Mouse (Mus musculus) CD4-positive naive resting alpha-beta T cell, adult 76 days (primary cell): ENCODE data around the gene Tprn. TPM values are rescaled to one million over a fixed set of nuclear protein-coding genes. Genes with fewer than 3 reads are reported as not detected.

Experiments
- total RNA-seq: library from RNA; stranded (reverse); gene quantifications from one replicate; pipeline ENCODE4 v1.2.4, GENCODE M21; 2023

Tprn gene
- total RNA-seq: 19.1 TPM

DNA sequence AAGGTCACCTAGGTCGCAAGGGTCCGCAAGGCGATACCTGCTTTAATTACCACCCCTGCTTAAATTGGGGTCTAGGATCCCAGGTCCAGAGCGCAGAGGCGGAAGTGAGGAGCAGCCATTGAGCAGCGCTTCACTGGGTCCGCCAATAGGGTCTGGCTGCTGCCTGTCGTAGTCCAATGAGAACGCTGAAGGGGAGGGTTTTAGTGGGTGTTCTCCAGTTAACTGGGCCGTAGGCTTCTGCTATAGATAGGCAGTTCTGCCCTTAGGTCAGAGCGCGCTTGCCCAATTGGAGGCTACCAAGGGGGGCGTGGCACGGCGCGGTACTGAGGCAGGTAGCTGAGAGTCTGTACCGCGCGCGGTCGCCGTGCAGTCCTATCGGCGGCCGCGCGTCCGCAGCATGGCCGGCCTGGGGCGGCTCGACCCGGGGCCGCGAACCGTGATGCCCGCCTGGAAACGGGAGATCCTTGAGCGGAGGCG is at the start of gene Tprn:
TSS of gene Tprn (plus strand) at position 328 of the 477 bp plus-strand sequence.

DNA sequence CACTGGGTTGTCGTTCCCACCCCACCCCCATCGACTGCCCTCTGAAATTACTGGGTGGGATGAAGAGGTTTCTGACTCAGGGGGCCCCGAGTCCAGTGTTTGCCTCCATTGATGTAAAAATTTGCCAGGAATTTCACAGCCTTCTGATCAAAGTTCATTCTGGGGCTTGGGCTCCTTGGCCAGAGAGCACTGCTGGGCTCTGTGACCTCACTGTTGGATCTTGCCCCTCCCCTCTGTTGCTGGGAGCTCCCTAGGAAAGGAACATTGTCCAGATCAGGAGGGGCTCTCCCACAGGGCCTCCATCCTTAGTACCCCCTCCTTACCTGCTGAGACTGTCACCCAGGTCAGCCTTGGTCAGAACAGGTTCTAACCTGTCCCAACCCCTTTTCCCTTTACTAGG is 48.0 kb upstream of the Tprn start, which contains the start of gene Stpg3:
TSS of gene Stpg3 (minus strand) at position 194 of the 400 bp plus-strand sequence.

DNA sequence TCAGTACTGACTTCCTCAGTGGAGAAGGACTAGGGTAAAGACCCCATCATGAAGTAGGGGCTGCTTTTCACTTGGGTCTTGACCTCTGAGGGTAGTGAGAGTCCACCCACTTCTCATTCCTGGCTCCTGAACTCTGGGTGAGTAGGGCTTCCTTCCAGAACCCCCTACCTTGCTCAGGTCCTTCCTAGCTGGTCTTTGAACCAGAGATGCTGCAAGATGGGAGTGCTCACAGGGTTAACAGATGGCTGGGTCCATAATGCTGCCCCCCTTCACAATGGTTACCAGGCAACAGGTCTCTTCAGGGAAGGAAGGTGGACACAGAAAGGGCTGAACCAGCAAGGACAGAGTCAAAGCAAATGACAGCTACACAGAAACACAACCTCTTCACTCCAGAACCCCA is 44.0 kb upstream of the Tprn start, which contains the start of gene Fam166a:
TSS of gene Fam166a (plus strand) at position 301 of the 400 bp plus-strand sequence.

DNA sequence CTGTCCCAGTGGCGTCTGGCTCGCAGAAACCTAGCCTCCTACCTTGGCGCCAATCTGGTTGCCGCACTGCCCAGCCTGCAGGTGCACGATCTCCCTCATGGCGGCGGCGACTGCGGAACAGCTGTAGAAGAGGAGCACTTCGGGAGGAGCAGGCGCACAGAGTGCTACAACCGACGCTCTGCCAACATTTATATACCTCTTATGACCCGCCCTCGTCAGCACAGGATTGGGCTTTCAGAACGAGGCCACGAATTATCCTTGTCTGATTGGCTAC is 38.0 kb upstream of the Tprn start, which contains the start of gene Tubb4b:
TSS of gene Tubb4b (minus strand) at position 211 of the 274 bp plus-strand sequence.

DNA sequence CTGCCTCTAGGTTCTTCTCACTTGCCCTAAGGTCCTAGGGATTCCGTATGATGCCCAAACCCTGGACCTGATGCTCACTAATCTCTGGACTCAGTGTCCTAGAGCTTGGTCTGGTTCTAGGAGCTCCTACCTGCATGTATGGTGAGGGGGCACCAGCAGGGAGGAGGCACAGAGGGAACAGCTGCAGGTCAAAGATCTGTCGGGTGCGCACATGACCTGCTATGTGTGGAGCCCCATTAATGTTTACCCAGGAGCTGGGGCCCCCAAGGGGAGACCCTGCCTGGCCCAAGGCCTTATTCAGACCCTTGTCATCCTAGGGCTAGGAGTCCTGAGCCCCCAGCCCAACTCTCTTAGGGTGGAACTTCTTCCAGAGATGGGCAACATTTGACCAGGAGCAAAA is 28.4 kb upstream of the Tprn start, which contains the start of gene Slc34a3:
TSS of gene Slc34a3 (minus strand) at position 315 of the 400 bp plus-strand sequence.

DNA sequence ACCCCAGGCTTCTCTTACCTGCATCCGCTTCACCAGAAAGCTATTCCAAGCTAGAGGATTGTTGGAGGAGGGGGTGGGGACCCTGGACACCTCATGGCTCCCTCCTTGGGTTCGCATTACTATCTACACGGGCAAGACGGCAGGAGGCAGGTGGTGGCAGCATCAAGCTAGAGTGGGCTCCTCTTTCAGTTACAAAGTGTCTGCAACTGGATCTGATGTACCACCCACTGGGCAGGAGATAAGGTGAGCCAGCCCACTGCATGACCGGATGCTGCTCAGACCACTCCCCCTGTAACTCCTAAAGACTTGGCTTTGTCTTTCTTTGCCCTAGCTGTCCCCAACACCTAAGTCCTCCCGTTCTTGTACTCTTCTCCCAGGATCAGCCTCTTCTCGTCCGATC is 25.8 kb upstream of the Tprn start, which contains the start of gene Rnf224:
TSS of gene Rnf224 (minus strand) at position 174 of the 400 bp plus-strand sequence.

DNA sequence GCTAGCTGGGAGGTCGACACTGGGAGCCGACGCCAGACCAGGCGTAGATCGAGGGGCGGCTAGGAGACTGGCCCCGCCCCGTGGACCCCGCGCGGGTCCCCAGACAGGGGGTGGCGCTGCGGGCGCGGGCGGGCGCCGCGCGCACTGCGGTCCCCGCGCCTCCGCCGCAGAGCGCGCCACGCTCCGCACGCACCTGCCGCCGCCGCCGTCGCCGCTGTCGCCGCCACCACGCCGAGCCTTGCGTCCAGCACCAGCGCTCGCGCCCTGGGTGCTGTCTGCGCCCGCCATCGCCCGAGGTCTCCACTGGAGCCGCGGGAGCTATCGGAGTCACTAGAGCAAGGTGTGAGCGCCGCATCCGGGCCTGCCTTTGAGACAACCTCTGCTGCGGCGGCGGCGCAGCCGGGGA is 20.3 kb upstream of the Tprn start, which contains the start of the genes Rnf208 and Cysrt1:
TSS of gene Rnf208 (plus strand) at position 155 of the 406 bp plus-strand sequence.
TSS of gene Cysrt1 (minus strand) at position 352 of the 406 bp plus-strand sequence.

DNA sequence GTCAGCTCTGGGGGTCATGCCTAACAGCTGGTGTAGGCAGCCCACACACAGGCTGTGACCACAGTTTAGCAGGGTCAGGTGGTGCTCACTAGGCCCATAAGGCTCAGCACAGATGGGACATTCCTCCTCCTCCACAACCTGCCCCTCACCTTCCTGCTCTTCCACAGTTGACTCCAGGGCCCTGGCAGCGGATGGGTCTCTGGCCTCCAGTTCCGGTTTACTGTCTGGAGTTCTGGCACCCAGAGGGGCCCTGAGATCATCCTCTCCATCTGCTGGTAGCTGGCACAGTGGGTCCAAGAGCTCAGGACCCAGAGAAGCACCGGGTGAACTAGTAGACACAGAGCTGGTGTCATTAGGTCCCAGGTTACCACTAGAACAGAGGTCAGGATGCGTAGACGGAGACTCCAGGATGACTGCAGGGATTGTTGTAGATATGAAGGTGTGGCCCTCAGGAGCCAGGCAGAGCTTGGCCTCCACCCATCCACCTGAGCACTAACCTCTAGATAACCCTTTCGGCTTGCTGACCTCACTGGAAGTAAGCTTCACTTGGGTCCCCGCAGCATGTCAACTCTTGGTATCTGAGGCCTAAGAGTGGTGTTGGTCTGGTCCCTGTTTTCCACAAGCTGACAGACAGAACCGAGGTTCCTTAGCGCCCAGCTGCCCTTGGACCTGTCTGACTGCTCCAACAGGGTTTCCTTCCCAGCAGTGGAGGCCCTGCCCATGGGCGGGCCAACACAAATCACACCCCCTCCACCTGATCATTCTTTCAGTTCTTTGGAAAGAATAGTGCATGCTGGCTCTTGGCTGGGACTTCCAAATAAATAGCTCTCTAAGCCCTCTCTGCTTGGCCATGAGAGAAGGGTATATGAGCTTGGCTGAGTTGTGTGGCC is 16.0 kb upstream of the Tprn start, which contains the start of gene AL732309.1:
TSS of gene AL732309.1 (minus strand) at position 681 of the 890 bp plus-strand sequence.

DNA sequence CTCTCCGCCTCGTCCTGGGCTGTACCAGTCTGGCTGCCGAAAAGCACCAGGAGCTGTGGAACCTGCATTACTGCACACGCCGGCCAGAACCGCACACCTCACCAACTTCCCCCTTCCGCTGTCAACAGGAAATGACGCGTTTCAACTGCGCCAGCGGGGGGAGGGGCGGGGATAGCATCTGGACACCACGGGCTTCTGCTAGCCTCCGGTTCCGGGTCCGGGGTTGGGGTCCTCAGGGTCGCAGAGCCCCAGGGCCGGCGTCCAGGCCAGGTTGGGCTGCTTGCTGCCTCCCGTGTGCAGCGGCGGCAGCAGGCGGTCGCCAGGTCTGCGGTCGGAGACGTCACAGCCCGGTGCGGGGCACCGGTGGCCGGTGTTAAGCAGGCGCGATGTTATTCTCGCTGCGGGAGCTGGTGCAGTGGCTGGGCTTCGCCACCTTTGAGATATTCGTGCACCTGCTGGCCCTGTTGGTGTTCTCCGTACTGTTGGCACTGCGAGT is 7.1 kb upstream of the Tprn start, which contains the start of gene Tmem203:
TSS of gene Tmem203 (plus strand) at position 156 of the 496 bp plus-strand sequence.

DNA sequence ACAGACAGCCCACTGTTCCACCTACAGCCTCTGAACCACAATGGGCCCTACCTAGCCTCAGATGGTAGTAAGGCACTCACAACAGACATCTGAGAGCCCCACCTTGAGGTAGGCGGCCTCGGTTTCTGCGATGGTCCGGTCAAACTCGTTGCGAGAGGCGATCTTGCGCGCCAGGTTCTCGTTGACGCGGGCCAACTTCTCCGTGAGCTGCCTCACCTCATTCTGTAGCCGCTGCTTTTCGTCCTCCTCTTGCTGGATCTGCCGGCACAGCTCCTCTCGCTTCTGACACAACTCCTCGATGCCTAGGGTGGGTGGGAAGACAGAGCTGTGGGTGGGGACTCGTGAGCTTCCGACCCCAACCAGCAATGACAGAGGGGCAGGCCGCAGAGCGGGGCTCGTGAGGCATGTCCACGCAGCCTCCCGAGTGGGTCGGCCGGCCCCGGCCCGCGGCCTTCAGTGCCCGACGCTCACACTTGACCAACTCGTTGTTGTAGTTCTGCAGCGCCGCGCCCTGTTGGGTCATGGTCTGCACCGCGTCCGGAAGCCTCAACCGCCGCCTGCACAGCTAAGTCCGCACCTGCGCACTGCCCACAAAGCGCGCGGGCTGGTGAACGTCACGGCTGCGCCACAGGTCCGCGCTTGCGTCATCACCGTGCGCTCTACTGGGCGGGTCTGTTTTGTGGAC is 9.6 kb downstream of the Tprn start, which contains the start of the genes Ssna1 and Anapc2:
TSS of gene Ssna1 (minus strand) at position 612 of the 685 bp plus-strand sequence.
TSS of gene Anapc2 (plus strand) at position 652 of the 685 bp plus-strand sequence.

DNA sequence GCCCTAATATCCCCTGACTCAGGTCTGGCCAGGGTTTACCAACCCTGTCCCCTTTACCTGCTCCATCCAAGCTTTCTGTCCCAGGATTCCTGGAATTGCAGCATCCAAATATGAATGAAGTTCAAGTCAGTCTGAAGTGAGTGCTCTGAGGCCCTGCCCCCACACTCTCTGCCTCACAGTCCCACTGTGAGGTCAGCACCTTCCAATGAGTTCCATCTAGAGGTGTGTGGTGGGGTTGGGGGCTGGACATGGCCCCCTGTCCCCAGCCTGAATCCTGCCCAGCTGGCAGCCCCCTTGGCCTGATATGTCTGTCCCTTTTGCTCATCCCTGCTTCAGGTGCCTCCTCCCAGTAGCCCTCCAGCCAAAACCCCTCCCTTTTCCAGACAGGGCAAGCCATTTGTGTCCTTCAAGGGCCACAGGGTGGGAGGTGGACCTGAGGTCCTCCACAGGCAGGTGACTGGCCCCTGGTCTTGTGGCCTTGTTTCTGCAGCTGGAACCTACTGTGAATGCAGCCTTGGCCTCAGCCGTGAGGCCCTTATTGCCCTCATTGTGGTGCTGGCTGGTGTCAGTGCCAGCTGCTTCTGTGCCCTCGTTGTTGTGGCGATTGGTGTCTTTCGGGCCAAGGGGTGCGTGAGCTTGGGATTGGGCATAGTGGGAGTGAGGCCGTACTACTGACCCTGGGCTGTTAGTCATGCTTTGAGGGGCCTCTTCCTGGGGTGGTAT is 25.7 kb downstream of the Tprn start, which contains the start of gene Tmem210:
TSS of gene Tmem210 (plus strand) at position 219 of the 723 bp plus-strand sequence.

DNA sequence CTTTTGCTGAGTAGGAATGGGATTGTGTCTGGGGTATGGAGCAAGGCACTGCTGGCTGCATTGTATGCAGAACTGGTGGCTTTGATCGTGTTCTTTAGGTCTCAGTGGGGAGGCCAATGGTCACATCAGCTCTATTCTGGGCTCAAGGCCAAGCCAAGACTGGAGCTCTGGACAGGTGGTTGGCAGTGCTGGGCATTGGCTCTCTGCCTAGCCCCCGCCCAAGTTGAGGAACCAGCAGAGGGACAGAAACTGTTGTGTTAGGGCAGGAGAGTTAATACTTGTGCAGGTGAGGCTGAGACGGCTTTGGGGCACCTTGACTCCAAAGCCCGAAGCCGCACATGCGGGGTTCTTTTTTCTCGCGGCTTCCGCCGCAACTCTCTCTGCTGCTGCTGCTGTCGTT is 27.2 kb downstream of the Tprn start, which contains the start of gene Lrrc26:
TSS of gene Lrrc26 (plus strand) at position 265 of the 400 bp plus-strand sequence.

DNA sequence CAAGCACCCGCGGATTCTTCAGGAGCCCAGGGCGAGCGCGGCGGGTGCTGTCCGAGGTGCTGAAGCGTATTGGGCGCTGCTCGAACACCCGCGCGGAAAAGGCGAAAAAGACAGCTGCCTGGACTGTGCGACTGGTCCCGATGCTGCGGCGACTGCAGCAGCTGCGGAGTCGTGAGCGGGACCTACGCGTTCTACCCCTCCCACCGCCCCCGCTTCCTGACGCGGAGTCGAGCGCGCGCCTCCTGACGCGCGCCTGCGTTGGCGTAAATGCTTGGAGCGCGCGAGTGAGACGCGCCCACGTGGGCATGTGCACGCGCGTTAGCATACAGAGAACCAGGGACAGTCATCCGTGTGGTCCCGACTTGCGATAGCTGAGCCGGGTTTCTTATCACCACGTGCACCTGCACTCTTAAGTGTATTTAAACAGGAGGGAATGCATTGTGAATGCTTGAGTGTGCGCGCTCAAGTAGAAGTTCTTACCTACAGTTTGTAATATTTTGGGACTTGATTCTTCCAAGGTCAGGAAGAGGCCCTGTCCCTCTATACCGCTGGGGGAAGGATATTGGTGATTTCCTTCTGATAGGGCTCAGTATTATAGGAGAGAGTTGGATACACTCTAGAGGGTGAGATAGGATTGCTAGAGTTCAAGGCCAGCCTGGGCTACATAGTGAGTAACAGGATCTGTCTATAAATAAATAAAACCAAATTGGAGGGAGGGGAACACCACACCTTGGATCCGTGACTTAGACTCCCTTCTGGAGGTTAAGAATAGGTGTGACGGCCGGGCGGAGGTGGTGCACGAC is 56.8 kb downstream of the Tprn start, which contains the start of gene Grin1:
TSS of gene Grin1 (minus strand) at position 217 of the 803 bp plus-strand sequence.

Other genes starting within 250 kb of the Tprn start
- gene Nsmf, start 208.3 kb upstream of the Tprn start, total RNA-seq: 29.2 TPM
- not detected for gene Entpd8, start 182.3 kb upstream of the Tprn start, total RNA-seq
- not detected for gene Noxa1, start 167.5 kb upstream of the Tprn start, total RNA-seq
- gene Nrarp, start 81.9 kb upstream of the Tprn start, total RNA-seq: 7.0 TPM
- gene Tor4a, start 65.7 kb upstream of the Tprn start, total RNA-seq: 14.4 TPM
- 53.8 TPM for gene Nelfb, start 51.1 kb upstream of the Tprn start, total RNA-seq
- gene Stpg3, start 48.0 kb upstream of the Tprn start, total RNA-seq: not detected
- gene Fam166a, start 43.9 kb upstream of the Tprn start, total RNA-seq: not detected
- 103 TPM for gene Tubb4b, start 37.9 kb upstream of the Tprn start, total RNA-seq
- gene Slc34a3, start 28.3 kb upstream of the Tprn start, total RNA-seq: not detected
- not detected for gene Rnf224, start 25.8 kb upstream of the Tprn start, total RNA-seq
- 0.50 TPM for gene Rnf208, start 20.4 kb upstream of the Tprn start, total RNA-seq
- gene Cysrt1, start 20.2 kb upstream of the Tprn start, total RNA-seq: not detected
- 12.5 TPM for gene AL732309.1, start 15.8 kb upstream of the Tprn start, total RNA-seq
- gene Tmem203, start 7.2 kb upstream of the Tprn start, total RNA-seq: 19.2 TPM
- gene Ssna1, start 9.8 kb downstream of the Tprn start, total RNA-seq: 29.1 TPM
- 100 TPM for gene Anapc2, start 9.9 kb downstream of the Tprn start, total RNA-seq
- not detected for gene Tmem210, start 25.5 kb downstream of the Tprn start, total RNA-seq
- not detected for gene Lrrc26, start 27.3 kb downstream of the Tprn start, total RNA-seq
- not detected for gene Grin1, start 56.6 kb downstream of the Tprn start, total RNA-seq
- 44.3 TPM for gene Man1b1, start 69.7 kb downstream of the Tprn start, total RNA-seq
- gene Dpp7, start 93.7 kb downstream of the Tprn start, total RNA-seq: 16.8 TPM
- 5.7 TPM for gene Uap1l1, start 103.1 kb downstream of the Tprn start, total RNA-seq
- 1.1 TPM for gene Sapcd2, start 109.7 kb downstream of the Tprn start, total RNA-seq
- not detected for gene Entpd2, start 133.3 kb downstream of the Tprn start, total RNA-seq
- 2.2 TPM for gene Npdc1, start 136.7 kb downstream of the Tprn start, total RNA-seq
- gene Fut7, start 160.6 kb downstream of the Tprn start, total RNA-seq: 0.67 TPM
- gene Abca2, start 166.1 kb downstream of the Tprn start, total RNA-seq: 67.3 TPM
- gene Clic3, start 194.2 kb downstream of the Tprn start, total RNA-seq: not detected
- 74.0 TPM for gene Paxx, start 198.5 kb downstream of the Tprn start, total RNA-seq
- not detected for gene Ptgds, start 207.4 kb downstream of the Tprn start, total RNA-seq
- not detected for gene Lcn12, start 231.3 kb downstream of the Tprn start, total RNA-seq
- 61.4 TPM for gene Fbxw5, start 238.1 kb downstream of the Tprn start, total RNA-seq
- gene C8g, start 239.1 kb downstream of the Tprn start, total RNA-seq: 0.50 TPM